Mouse (Mus musculus): ENCODE measurements at regions not wholly inside any gene's neighbourhood (a gene's known extent, or its start where the extent isn't known, plus 50 kb on each side); places are given as distances from the start of the nearest gene placed in this dataset.

GRCm38 (mm10) chr9:41449233-41449632 lies 287.7 kb upstream of the Ubash3b start:
- no peaks in the 10 kb centered on the region for H3K27me3 ChIP-seq (ENCODE audit: insufficient read depth, low read length)
- H3K9me3 ChIP-seq (ENCODE audit: low read length) = no peaks in the 10 kb centered on the region
- H3K9ac ChIP-seq = no peak overlapping the region
- no peak overlapping the region for H3K4me2 ChIP-seq (ENCODE audit: low read depth)
- WGBS = 63% methylated on average over 4 of the region's 4 CpGs
- no peaks in the 10 kb centered on the region for H3K36me3 ChIP-seq (ENCODE audit: insufficient read depth)
- H3K27ac ChIP-seq (ENCODE audit: low read depth, low read length) = no peak overlapping the region
- ATAC-seq = no peak
- peaks cover 29% of the 10 kb centered on the region for H3K4me1 ChIP-seq (ENCODE audit: insufficient read depth)
- H3K4me3 ChIP-seq (ENCODE audit: low read depth, low read length) = no peak overlapping the region
- no peak for TF ChIP-seq CTCF (IDR thresholded peaks at IDR 0.05; ENCODE audit: low read depth)
- DNase-seq = no peak

GRCm38 (mm10) chr9:41447902-41448301 lies 286.4 kb upstream of the Ubash3b start:
- Histone ChIP-seq H3K9me3 (ENCODE audit: low read length) (no peaks in the 10 kb centered on the region), H3K4me1 (ENCODE audit: insufficient read depth) (peaks cover 29% of the 10 kb centered on the region), H3K27ac (ENCODE audit: low read depth, low read length) (peak overlapping the region; percentile 92), H3K27me3 (ENCODE audit: insufficient read depth, low read length) (no peaks in the 10 kb centered on the region), H3K4me2 (ENCODE audit: low read depth) (peak overlapping the region; percentile 39), H3K9ac (peak overlapping the region; percentile 39; the same call in 1 of the 2 replicates), H3K36me3 (ENCODE audit: insufficient read depth) (no peaks in the 10 kb centered on the region), H3K4me3 (ENCODE audit: low read depth, low read length) (no peak overlapping the region)
- DNase-seq = no peak
- 52% methylated on average over 8 of the region's 8 CpGs for WGBS
- no peak for ATAC-seq
- TF ChIP-seq CTCF (IDR thresholded peaks at IDR 0.05; ENCODE audit: low read depth) = no peak

- H3K4me1 ChIP-seq (ENCODE audit: insufficient read depth) = peaks cover 29% of the 10 kb centered on the region
These were observed 285.8 kb upstream of the Ubash3b start for GRCm38 (mm10) chr9:41447211-41447875.

GRCm38 (mm10) chr9:41446431-41447203 lies 285.1 kb upstream of the Ubash3b start:
- Histone ChIP-seq H3K27me3 (ENCODE audit: insufficient read depth, low read length) (no peaks in the 10 kb centered on the region), H3K4me2 (ENCODE audit: low read depth) (peak overlapping the region; percentile 39), H3K9ac (peak overlapping the region; percentile 39), H3K36me3 (ENCODE audit: insufficient read depth) (no peaks in the 10 kb centered on the region; the same call in 1 of the 2 replicates), H3K4me1 (ENCODE audit: insufficient read depth) (peaks cover 29% of the 10 kb centered on the region), H3K4me3 (ENCODE audit: low read depth, low read length) (no peak overlapping the region), H3K9me3 (ENCODE audit: low read length) (no peaks in the 10 kb centered on the region), H3K27ac (ENCODE audit: low read depth, low read length) (peak overlapping the region; percentile 92)
- 20% methylated on average over 9 of the region's 9 CpGs for WGBS
- TF ChIP-seq CTCF (IDR thresholded peaks at IDR 0.05; ENCODE audit: low read depth) = no peak
- peak; percentile 93 for DNase-seq
- ATAC-seq = peak; percentile 95

More at GRCm38 (mm10) chr9:41447211-41447875, 285.8 kb upstream of the Ubash3b start:
- Histone ChIP-seq H3K9me3 (ENCODE audit: low read length) (no peaks in the 10 kb centered on the region), H3K27ac (ENCODE audit: low read depth, low read length) (peak overlapping the region; percentile 92), H3K4me2 (ENCODE audit: low read depth) (peak overlapping the region; percentile 39), H3K27me3 (ENCODE audit: insufficient read depth, low read length) (no peaks in the 10 kb centered on the region), H3K4me3 (ENCODE audit: low read depth, low read length) (no peak overlapping the region), H3K36me3 (ENCODE audit: insufficient read depth) (no peaks in the 10 kb centered on the region; the same call in 1 of the 2 replicates), H3K9ac (peak overlapping the region; percentile 39)
- 0 out of 2 replicates have a peak, but pooled peaks have one; percentile 2 for TF ChIP-seq CTCF (IDR thresholded peaks at IDR 0.05; ENCODE audit: low read depth)
- DNase-seq (peak; percentile 81), ATAC-seq (peak; percentile 72)
- WGBS = 4% methylated on average over 12 of the region's 12 CpGs

- Histone ChIP-seq H3K4me3 (ENCODE audit: low read depth, low read length) (no peak overlapping the region), H3K36me3 (ENCODE audit: insufficient read depth) (peaks cover 3% of the 10 kb centered on the region; the same call in 1 of the 2 replicates), H3K27me3 (ENCODE audit: insufficient read depth, low read length) (no peaks in the 10 kb centered on the region), H3K9ac (no peak overlapping the region), H3K27ac (ENCODE audit: low read depth, low read length) (no peak overlapping the region), H3K4me2 (ENCODE audit: low read depth) (no peak overlapping the region), H3K9me3 (ENCODE audit: low read length) (peaks cover 15% of the 10 kb centered on the region; the same call in 1 of the 2 replicates), H3K4me1 (ENCODE audit: insufficient read depth) (peaks cover 11% of the 10 kb centered on the region; the same call in 1 of the 2 replicates)
- WGBS = 93% methylated on average over 3 of the region's 3 CpGs
- DNase-seq (no peak), ATAC-seq (no peak)
- no peak for TF ChIP-seq CTCF (IDR thresholded peaks at IDR 0.05; ENCODE audit: low read depth)
These were observed 280.9 kb upstream of the Ubash3b start for GRCm38 (mm10) chr9:41442418-41442817.

GRCm38 (mm10) chr9:41439979-41440378 lies 278.5 kb upstream of the Ubash3b start:
- no peak overlapping the region for H3K9ac ChIP-seq
- ATAC-seq (peak; percentile 58), DNase-seq (peak; percentile 37)
- no peak overlapping the region for H3K4me2 ChIP-seq (ENCODE audit: low read depth)
- H3K27ac ChIP-seq (ENCODE audit: low read depth, low read length) = no peak overlapping the region
- no peaks in the 10 kb centered on the region for H3K4me1 ChIP-seq (ENCODE audit: insufficient read depth)
- 56% methylated on average over 4 of the region's 4 CpGs for WGBS
- peaks cover 6% of the 10 kb centered on the region; the same call in 1 of the 2 replicates for H3K36me3 ChIP-seq (ENCODE audit: insufficient read depth)
- H3K9me3 ChIP-seq (ENCODE audit: low read length) = peaks cover 18% of the 10 kb centered on the region; the same call in 1 of the 2 replicates
- H3K4me3 ChIP-seq (ENCODE audit: low read depth, low read length) = no peak overlapping the region
- H3K27me3 ChIP-seq (ENCODE audit: insufficient read depth, low read length) = no peaks in the 10 kb centered on the region
- TF ChIP-seq CTCF (IDR thresholded peaks at IDR 0.05; ENCODE audit: low read depth) = no peak

GRCm38 (mm10) chr9:41438141-41438540 lies 276.6 kb upstream of the Ubash3b start:
- Histone ChIP-seq H3K36me3 (ENCODE audit: insufficient read depth) (peaks cover 6% of the 10 kb centered on the region; the same call in 1 of the 2 replicates), H3K9ac (no peak overlapping the region), H3K4me1 (ENCODE audit: insufficient read depth) (no peaks in the 10 kb centered on the region), H3K4me2 (ENCODE audit: low read depth) (no peak overlapping the region), H3K9me3 (ENCODE audit: low read length) (peaks cover 18% of the 10 kb centered on the region; the same call in 1 of the 2 replicates), H3K27ac (ENCODE audit: low read depth, low read length) (no peak overlapping the region), H3K27me3 (ENCODE audit: insufficient read depth, low read length) (no peaks in the 10 kb centered on the region), H3K4me3 (ENCODE audit: low read depth, low read length) (no peak overlapping the region)
- no peak for ATAC-seq
- 98% methylated on average over 2 of the region's 2 CpGs for WGBS
- DNase-seq = no peak
- TF ChIP-seq CTCF (IDR thresholded peaks at IDR 0.05; ENCODE audit: low read depth) = no peak
